In genomic region chr5:93000060-93000459, GRCm38 (mm10) we compare ENCODE assay signal across 14 mouse cellular contexts. TPM values are rescaled to one million over a fixed set of nuclear protein-coding genes. Genes with fewer than 3 reads are reported as not detected.
DNase-seq lines count a peak whose midpoint lies in the region; ATAC-seq and TF ChIP-seq lines count a peak whose summit lies in the region.
"Had no signal": no experiment of that assay in that cellular context is flagged by ENCODE, and none has a peak within 500 bp of the region (broad histone marks: within the 10 kb centered on the region; RNA-seq: fewer than 3 reads in every experiment).

No protein-coding gene starts in this region.

- no peak overlapping the region for H3K4me2 ChIP-seq in lung, postnatal 0 days (replicated peaks; ENCODE audit: low read depth, low read length)
- no peak overlapping the region for H3K4me2 ChIP-seq in intestine, embryonic 15.5 days (replicated peaks)
- no peak overlapping the region for H3K4me2 ChIP-seq in stomach, embryonic 16.5 days (ENCODE audit: low read depth, low read length)
- H3K4me2 ChIP-seq: hindbrain, embryonic 15.5 days had no signal

- H3K79me2 ChIP-seq in heart, adult 2 months (replicated peaks; ENCODE audit: control insufficient read depth, insufficient read depth, low read length), result no peaks in the 10 kb centered on the region

- H3K27me3 ChIP-seq in heart, adult 2 months (ENCODE audit: control insufficient read depth, insufficient read depth, low read length), result no peaks in the 10 kb centered on the region
- no peaks in the 10 kb centered on the region for H3K27me3 ChIP-seq in lung, postnatal 0 days (replicated peaks; ENCODE audit: insufficient read depth, low read length)
- no peaks in the 10 kb centered on the region for H3K27me3 ChIP-seq in intestine, embryonic 15.5 days (replicated peaks)
- no peaks in the 10 kb centered on the region for H3K27me3 ChIP-seq in stomach, embryonic 16.5 days (ENCODE audit: control insufficient read depth, insufficient read depth, low read length)
- H3K27me3 ChIP-seq: hindbrain, embryonic 15.5 days had no signal

- H3K4me3 ChIP-seq in heart, adult 2 months, result no peak overlapping the region
- H3K4me3 ChIP-seq in lung, postnatal 0 days (ENCODE audit: low read depth, low read length), result no peak overlapping the region
- no peak overlapping the region for H3K4me3 ChIP-seq in intestine, embryonic 15.5 days (replicated peaks)
- no peak overlapping the region for H3K4me3 ChIP-seq in stomach, embryonic 16.5 days (replicated peaks; ENCODE audit: low read length)
- H3K4me3 ChIP-seq: hindbrain, embryonic 15.5 days had no signal

- no peak overlapping the region for H3K9ac ChIP-seq in heart, adult 2 months (ENCODE audit: low read depth, low read length)
- no peak overlapping the region for H3K9ac ChIP-seq in lung, postnatal 0 days (replicated peaks; ENCODE audit: low read depth)
- H3K9ac ChIP-seq in intestine, embryonic 15.5 days, result no peak overlapping the region
- H3K9ac ChIP-seq in stomach, embryonic 16.5 days (ENCODE audit: low read length), result no peak overlapping the region
- H3K9ac ChIP-seq: hindbrain, embryonic 15.5 days had no signal

- TF ChIP-seq CTCF in heart, adult 2 months (IDR thresholded peaks at IDR 0.05), result no peak
- TF ChIP-seq CTCF in lung, postnatal 0 days (IDR thresholded peaks at IDR 0.05), result no peak

- WGBS in heart, adult 2 months, result 67% methylated on average over 6 of the region's 6 CpGs
- WGBS in lung, postnatal 0 days, result 45% methylated on average over 6 of the region's 6 CpGs
- WGBS in intestine, embryonic 15.5 days, result 55% methylated on average over 6 of the region's 6 CpGs
- WGBS in stomach, embryonic 16.5 days, result 57% methylated on average over 6 of the region's 6 CpGs

- intact Hi-C loops in heart, adult 2 months (cut with DNase I), result no loop called here
- intact Hi-C loops in heart, postnatal 25 days (cut with DNase I), result loop anchor here (5.0 kb wide), 1 partner anchor 92 kb away; the partner anchor contains the start of gene Sept11

- DNase-seq in heart, adult 2 months, result no peak
- DNase-seq in heart, postnatal 25 days (ENCODE audit: low spot score), result no peak
- peak; percentile 18 for DNase-seq in lung, postnatal 0 days (ENCODE audit: low spot score)
- DNase-seq in lung, postnatal 14 days, result no peak
- no peak for DNase-seq in thymus, postnatal 36 days
- DNase-seq in embryo, embryonic 10 days (ENCODE audit: low spot score), result no peak
- DNase-seq: adrenal gland, adult 2 months; B cell, adult 2 months; cerebellum, adult 11 months; spleen, adult 18-20 months had no signal

- no peaks in the 10 kb centered on the region for H3K36me3 ChIP-seq in heart, adult 2 months (ENCODE audit: control insufficient read depth, insufficient read depth, low read length)
- H3K36me3 ChIP-seq in lung, postnatal 0 days (ENCODE audit: insufficient read depth, low read length), result no peaks in the 10 kb centered on the region
- no peaks in the 10 kb centered on the region for H3K36me3 ChIP-seq in intestine, embryonic 15.5 days
- no peaks in the 10 kb centered on the region for H3K36me3 ChIP-seq in stomach, embryonic 16.5 days (ENCODE audit: control insufficient read depth, insufficient read depth, low read length)
- H3K36me3 ChIP-seq: hindbrain, embryonic 15.5 days had no signal

- TF ChIP-seq EP300 in heart, adult 2 months (IDR thresholded peaks at IDR 0.05; ENCODE audit: insufficient read depth, low read depth, low read length), result no peak
- TF ChIP-seq EP300 in lung, postnatal 0 days (IDR thresholded peaks at IDR 0.05), result no peak

- ATAC-seq in lung, postnatal 0 days, result no peak
- ATAC-seq in intestine, embryonic 15.5 days, result no peak
- no peak for ATAC-seq in stomach, embryonic 16.5 days (ENCODE audit: insufficient read depth, low FRiP score)

- H3K27ac ChIP-seq in heart, adult 2 months, result peak overlapping the region; percentile 76
- H3K27ac ChIP-seq in lung, postnatal 0 days (ENCODE audit: low read length), result peak overlapping the region; percentile 81
- H3K27ac ChIP-seq in intestine, embryonic 15.5 days, result peak overlapping the region; percentile 90
- peak overlapping the region; percentile 90 for H3K27ac ChIP-seq in stomach, embryonic 16.5 days (ENCODE audit: low read length)
- H3K27ac ChIP-seq: hindbrain, embryonic 15.5 days had no signal

- peaks cover 15% of the 10 kb centered on the region for H3K4me1 ChIP-seq in heart, adult 2 months (ENCODE audit: control insufficient read depth, insufficient read depth, low read length)
- H3K4me1 ChIP-seq in lung, postnatal 0 days (ENCODE audit: insufficient read depth, low read depth, low read length), result peaks cover 9% of the 10 kb centered on the region; the same call in 1 of the 2 replicates
- peaks cover 24% of the 10 kb centered on the region for H3K4me1 ChIP-seq in intestine, embryonic 15.5 days (replicated peaks)
- H3K4me1 ChIP-seq in stomach, embryonic 16.5 days (ENCODE audit: control insufficient read depth, insufficient read depth, low read length), result peaks cover 39% of the 10 kb centered on the region

- H3K9me3 ChIP-seq in lung, postnatal 0 days (ENCODE audit: low read length), result no peaks in the 10 kb centered on the region
- H3K9me3 ChIP-seq in intestine, embryonic 15.5 days, result no peaks in the 10 kb centered on the region
- H3K9me3 ChIP-seq in stomach, embryonic 16.5 days (replicated peaks; ENCODE audit: control insufficient read depth, low read length), result no peaks in the 10 kb centered on the region
- H3K9me3 ChIP-seq: hindbrain, embryonic 15.5 days had no signal

- TF ChIP-seq POLR2A in heart, adult 2 months (IDR thresholded peaks at IDR 0.05; ENCODE audit: insufficient read depth, low read depth, low read length), result no peak

RNA-seq across cellular contexts. Expression of gene Sowahb, which starts 44.8 kb away (rescaled TPM):
- total RNA-seq in heart, adult 2 months (2021), result under 1 TPM in 1 of 2 experiments, not detected in 1; 0.08 TPM
- polyA plus RNA-seq in heart, adult 2 months (2012; rRNA removed), result 0.04 TPM in 1 of 2 replicates, not detected in the other
- not detected for total RNA-seq in heart, postnatal 25 days (2021)
- polyA plus RNA-seq in lung, postnatal 0 days (2015; fragmentation: Nextera tagmentation; extraction: Ambion mirVana), result 1.2 and 1.3 TPM in 2 replicates
- 5.8 and 6.1 TPM in 2 replicates for polyA plus RNA-seq in intestine, embryonic 15.5 days (2015; fragmentation: Nextera tagmentation; extraction: Ambion mirVana)
- polyA plus RNA-seq in stomach, embryonic 16.5 days (2015; fragmentation: Nextera tagmentation; extraction: Ambion mirVana), result 1.8 and 2.0 TPM in 2 replicates
- total RNA-seq: monocyte, adult 5-6 weeks had no signal
- polyA plus RNA-seq: adrenal gland, adult 2 months; hindbrain, embryonic 15.5 days had no signal
